Mouse (Mus musculus) adrenal gland, postnatal 25 days (tissue): ENCODE data around the gene Fam170b. TPM values are rescaled to one million over a fixed set of nuclear protein-coding genes. Genes with fewer than 3 reads are reported as not detected.

Source experiments
- DNase-seq: peaks from one replicate; pipeline ENCODE4 v3.0.0; 2021; ENCODE audit warnings: mixed read lengths
- long read RNA-seq: library from polyadenylated mRNA; stranded (forward); transcript quantifications from one replicate; pipeline ENCODE4 v2.0.0, GENCODE M21; 2021
- total RNA-seq: library from RNA; stranded (reverse); gene quantifications from 2 replicates; pipeline ENCODE4 v1.2.3, GENCODE M21; 2021

Gene Fam170b
- total RNA-seq, result 0.18 and 0.43 TPM in 2 replicates
- long read RNA-seq, result 0 reads

DNA sequence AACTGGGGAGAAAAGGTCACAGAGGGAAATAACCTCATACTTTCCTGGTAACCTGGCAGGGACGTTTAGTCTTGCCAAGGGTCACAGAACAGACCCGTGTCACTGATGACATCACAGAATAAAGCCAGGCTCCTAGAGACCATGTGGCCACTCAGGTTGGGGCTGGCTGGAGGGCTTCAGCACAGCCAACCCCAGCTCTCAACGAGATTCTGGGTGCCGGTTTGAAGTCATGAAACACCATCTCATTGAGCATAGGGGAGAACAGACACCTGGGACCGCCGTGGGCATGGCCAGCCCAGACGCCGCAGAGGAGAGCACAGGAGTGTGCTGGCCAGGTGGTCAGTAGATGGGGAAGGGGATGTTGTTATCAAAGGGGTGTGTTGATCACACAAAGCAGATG lies at the start of gene Fam170b:
TSS of gene Fam170b (plus strand) at position 116 of the 400 bp plus-strand sequence.
- no peak for DNase-seq

DNA sequence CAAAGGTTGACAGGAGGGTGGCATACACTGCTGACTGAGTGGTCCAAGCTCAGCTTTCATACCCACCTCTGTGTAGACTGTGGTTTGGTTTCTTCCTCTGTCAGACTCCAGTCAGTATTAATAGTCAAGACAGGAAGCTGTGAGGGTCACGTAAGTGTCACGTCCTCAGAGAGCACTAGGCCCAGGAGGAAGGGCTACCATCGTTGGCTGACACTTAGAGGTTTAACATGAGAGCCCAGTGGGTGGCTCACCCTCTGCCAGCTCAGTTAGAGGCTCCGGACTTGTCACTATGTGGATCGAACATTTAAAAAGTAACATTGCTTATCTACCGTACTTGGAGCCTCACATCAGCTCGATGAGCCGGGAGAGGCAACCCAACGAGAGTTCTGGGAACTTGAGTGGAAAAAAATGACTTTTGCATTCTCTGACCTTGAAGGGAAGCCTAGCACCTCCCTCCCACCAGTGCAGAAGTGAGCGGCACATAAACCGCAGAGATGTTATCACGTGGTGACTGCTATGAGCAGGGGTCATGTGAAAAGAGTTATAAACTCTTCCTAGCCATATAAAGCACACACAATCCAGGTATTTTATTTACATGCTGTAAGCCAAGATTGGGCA lies 49.5 kb upstream of the Fam170b start:
- no peak for DNase-seq

- no peak for DNase-seq
Observed at GRCm38 (mm10) chr14:32784748-32785134, 49.0 kb upstream of the Fam170b start.

DNA sequence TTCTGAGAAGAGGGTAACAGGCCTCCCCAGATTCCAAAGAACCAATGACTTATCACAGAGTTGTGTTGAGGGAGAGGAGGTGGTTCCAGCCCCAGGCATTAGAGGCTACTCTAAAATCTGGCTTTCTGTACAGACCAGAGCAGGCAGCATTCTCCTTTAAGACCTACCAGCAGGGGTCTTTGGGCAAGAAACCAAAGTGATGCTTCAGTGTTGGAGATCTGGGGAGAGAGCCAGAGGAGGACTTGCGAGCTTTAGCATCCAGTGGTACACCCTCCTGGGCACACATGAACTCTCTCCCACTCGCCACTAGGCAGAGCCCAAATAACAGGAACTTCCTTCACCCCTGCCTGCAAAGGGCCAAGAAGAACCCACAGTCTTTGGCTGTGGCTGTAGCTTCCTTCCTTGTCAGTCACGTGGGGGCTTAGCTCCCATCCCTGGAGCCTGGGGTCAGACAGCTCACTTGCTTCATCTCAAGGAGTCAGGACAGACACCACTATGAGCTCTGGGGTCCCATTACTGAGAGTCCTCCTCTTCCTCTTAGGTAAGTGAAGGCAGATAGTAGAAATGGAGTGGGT lies 48.1 kb upstream of the Fam170b start, which contains the start of gene Tmem273:
TSS of gene Tmem273 (plus strand) at position 408 of the 575 bp plus-strand sequence.
- no peak for DNase-seq

DNA sequence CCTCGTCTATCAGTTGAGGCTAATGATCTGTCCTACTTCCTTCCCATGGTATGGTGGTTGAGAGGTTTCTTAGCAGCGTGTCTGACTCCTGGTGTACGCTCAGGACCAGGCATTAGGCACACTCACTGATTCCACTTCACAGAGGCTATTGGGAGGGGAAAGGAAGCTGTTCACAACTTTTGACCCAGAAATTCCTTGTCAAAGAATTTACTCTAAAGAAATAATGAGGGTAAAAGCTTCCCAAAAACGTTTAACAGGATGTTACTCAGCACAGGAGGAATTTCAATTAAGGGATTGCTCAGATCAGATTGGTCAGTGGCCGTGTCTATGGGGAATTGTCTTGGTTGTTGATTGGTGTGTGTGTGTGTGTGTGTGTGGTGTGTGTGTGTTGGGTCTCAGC lies 46.1 kb upstream of the Fam170b start:
- DNase-seq, result no peak

GRCm38 (mm10) chr14:32796375-32796774 lies 37.4 kb upstream of the Fam170b start:
- no peak for DNase-seq

- no peak for DNase-seq
Observed at GRCm38 (mm10) chr14:32797803-32798202, 36.0 kb upstream of the Fam170b start.

DNA sequence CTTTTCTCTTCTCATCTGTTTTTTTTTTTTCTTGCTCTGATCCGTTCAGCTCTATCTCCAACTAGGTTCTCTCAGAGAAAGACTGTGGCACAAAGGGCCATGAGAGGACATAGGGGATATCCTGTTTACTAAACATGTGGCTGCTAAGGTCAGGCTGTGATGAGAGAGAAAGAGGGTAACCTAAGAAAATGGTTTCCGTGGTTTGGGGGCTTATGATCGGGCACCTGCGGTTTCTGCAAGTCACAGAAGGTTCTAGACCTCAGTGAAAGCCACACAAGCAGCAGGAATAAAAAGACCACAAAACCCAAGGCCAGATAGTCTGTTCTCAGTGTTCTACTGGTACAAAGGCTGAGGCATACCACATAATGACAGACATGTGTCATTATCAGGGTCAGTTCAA lies 35.4 kb upstream of the Fam170b start:
- DNase-seq, result no peak

DNA sequence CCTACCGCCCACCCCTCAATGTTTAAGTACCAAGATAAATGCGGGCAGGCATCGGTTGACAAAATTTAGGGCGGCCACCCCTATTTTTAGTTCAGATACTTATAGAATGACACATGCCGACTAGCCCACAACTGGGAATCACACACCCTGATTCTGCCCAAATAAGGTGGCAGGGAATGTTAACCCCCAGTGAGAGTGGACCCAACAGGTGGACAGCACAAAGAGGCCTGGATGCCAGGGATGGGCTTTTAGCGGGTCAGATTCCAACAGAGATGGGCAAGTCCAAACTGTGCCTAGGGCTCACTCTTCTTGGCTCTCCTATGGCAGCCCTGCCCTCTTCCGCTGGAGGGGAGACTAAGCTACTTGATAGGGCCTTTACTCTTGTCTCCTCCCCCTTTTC lies 33.7 kb upstream of the Fam170b start:
- DNase-seq, result no peak

DNA sequence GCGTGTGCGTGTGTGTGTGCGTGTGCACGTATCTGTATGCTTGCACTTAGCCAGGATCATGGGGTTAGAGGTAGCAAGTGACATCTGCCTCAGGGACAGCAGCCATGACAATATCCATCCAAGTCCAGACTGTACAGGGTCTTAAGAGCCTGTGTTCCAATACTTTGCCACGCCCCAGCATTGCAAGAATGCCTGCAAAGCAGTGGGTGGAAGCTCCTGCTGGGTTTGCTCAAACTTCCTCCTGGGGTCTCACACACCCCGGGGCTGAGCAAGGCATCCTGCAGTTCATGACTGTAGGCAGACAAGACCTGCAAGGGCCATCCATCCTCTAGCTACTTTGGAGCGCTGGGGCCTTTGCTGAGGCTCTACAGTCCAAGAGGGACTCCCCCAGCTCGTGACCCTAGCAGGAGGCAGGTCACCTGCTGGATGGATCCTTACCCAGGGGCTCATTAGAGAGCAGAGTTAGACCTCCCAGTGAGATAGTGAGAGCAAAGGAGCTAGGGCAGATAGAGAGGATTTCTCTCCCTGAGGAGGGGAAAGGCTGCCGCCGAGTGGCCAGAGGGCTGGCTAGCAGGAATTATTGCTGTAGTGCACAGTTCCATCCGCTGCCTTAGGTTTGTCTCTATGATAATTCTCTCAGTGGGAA lies 32.6 kb upstream of the Fam170b start:
- DNase-seq, result peak; percentile 45

GRCm38 (mm10) chr14:32801662-32802024 lies 32.1 kb upstream of the Fam170b start:
- DNase-seq, result no peak

DNA sequence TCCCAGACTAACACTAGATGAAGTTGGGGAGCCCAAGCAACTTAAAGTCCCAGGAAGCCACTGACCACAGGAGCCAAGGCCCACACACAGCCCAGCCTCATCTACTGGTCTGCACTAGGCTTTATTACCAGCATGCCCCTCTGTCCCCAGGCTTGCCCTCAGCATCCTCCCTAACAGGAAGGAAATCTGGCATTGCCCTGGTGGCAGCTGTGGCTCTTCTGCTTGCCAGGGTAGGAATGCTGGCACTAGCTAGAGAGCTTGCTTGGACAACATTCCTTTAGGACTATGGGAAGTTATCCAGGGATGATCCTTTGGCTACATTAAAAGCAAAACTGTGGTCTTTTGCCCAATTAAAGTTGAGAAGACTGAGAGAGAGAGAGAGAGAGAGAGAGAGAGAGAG lies 23.7 kb upstream of the Fam170b start:
- DNase-seq, result no peak

DNA sequence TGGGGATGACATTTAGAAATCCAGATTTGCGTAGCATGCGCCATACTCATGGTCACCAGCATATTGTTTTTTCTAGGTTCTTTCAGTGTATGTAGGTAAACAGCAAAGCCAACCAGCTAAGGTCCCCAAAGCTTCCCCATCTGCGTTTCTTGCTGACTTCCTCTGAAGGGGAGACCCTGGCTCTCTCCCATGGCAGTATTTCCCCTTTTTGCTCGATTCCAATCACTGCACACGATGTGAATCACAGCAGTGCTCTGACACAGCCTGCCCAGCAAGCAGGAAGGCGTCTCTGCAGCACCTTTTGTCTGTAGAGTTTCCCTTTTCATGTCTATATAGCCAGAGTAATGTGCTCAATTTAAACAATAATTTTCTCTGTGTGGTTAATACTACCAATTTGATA lies 21.3 kb upstream of the Fam170b start:
- DNase-seq, result no peak

GRCm38 (mm10) chr14:32814961-32815360 lies 18.8 kb upstream of the Fam170b start:
- no peak for DNase-seq

- no peak for DNase-seq
Observed at GRCm38 (mm10) chr14:32816533-32816932, 17.2 kb upstream of the Fam170b start.

- peak; percentile 73 for DNase-seq
Observed at GRCm38 (mm10) chr14:32817258-32817657, 16.5 kb upstream of the Fam170b start.

GRCm38 (mm10) chr14:32819297-32819696 lies 14.5 kb upstream of the Fam170b start:
- DNase-seq, result no peak

DNA sequence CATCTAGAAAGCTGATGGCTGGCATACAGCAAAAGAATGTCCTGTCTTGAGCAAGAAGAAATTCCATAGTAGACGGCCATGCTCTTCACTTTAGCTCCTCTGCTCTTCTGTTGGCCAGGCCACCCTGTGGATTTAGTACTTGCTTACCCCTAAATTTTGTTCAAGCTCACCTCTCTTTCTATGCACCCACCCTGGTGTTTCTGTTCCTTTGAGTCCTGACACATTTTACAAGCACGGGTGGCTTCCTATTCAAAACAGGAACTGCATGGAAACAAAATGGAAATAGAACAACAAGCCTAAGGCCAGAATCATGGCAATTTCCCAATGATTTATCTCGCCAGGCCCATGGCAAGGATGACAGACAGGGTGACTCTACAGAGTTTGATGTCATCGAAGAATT lies 10.9 kb upstream of the Fam170b start:
- no peak for DNase-seq

GRCm38 (mm10) chr14:32823861-32824260 lies 9.9 kb upstream of the Fam170b start:
- DNase-seq, result no peak

DNA sequence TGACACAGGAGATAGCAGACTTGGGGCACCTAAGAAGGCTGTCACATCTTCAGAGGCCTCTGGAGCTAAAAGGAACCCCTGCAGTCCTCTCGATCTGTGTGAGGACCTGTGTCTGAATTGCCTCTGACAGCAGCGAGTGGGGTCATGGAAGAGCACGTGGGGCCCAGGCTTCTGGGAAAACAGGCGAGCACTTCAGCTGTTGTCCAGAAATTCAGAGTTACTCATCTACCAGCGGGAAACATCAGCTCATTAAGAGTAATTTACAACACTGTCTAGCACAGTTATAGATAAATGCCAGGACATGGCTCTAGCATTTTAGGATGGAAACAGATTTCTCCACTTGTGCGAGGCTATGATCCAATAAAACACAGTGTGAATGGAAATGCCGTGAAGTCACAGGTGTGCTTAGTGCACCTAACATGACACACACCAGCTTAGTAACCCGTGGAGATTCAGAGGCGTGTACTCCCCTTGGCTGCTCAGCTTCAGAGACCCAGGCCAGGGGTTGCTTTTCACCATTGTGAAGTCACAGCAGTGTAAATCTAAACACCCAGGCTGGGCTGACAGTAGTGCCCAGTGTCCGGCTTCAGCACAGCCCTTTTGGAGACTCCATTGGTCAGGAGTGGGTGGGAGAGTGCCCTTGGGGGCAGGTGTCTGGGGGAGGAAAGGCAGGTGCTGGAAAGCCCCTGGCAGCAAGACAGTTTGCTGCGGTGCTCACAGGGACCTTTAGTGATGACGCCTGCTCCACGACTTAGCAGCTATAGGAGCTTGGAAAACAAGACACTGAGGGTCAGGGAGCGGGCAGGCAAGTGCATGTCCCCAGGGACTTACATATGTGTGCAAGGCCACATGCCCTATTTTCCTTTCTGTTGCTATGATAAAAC lies 9.3 kb upstream of the Fam170b start:
- no peak for DNase-seq

DNA sequence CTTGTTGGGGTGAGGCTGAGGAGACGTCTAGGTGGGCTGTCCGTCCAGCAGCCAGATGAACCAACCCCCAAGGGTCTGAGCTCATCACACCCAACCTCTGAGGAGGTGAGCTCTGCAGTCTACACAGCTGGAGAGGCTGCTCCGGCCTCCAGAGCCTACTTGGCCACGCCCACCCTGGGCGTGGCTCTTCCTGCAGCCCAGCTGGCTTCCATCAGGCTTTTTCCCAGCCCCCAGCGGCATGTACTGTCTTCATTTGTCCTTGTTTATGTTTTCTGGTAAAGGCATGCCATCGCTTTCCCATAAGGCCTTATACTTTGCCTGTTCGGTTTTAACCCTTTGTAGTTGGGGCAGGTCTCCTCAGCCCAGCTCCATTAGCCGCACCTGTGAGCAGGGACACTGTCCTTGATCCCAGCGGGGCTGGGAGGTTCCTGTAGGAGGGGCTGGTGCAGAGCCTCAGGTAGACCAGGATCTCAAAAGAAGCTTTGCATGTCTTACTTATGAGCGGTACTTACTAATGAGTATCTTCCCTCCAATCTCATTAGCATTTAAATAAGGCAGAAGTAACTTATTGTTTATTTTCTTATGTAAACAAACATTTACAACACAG lies 8.2 kb upstream of the Fam170b start:
- peak; percentile 31 for DNase-seq

DNA sequence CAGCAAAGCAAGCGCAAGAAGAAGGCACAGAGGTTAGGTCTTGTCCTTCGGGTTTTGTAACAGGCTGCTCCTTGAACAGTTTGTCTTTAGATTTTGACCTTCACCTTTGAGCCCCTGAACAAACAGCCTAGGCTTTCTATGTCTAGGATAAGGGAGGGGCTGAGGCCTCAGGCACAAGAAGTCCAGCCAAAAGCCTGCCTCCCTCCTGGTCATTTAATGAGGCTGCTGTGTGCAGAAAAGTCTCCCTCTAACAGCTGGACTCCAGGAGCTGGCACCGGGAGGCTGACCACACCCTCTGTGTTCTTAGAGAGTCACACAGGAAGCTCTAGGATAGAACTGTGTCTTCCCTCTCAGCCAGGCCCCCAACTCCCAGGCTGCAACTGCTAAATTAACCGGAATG lies 6.6 kb upstream of the Fam170b start:
- no peak for DNase-seq
